Mouse (Mus musculus): Measurements from ENCODE around the gene Gm10031.

GRCm38 (mm10) chr1:156533483-156533882 lies 9.7 kb downstream of the Gm10031 start:
- TF ChIP-seq ZC3H11A (IDR thresholded peaks at IDR 0.05; ENCODE audit: borderline replicate concordance, low read depth, low read length): no peak
- no peak for TF ChIP-seq MAFK (IDR thresholded peaks at IDR 0.05; ENCODE audit: insufficient read depth, low read depth, low read length)
- no peak for TF ChIP-seq HCFC1 (IDR thresholded peaks at IDR 0.05; ENCODE audit: borderline replicate concordance, insufficient read depth, low read length)
- no peak for TF ChIP-seq CHD2 (IDR thresholded peaks at IDR 0.05; ENCODE audit: low read depth, low read length)
- TF ChIP-seq ZNF384 (IDR thresholded peaks at IDR 0.05; ENCODE audit: low read depth, low read length): no peak

Data from ES-E14 (cell line).